Mouse (Mus musculus) mouse trophoblast stem cell (cell line): ENCODE data around the gene Trp53bp1.

Source experiments
- in situ Hi-C, 2 experiments: fragments of 300-500 bp; cut with MseI, MboI; formaldehyde crosslinking; loops; 2 replicates in 1 of 2; 3 replicates in 1 of 2; pipeline ENCODE4 v1.15.1; 2025

Gene Trp53bp1

GRCm38 (mm10) chr2:121249758-121250157 lies 21.4 kb downstream of the Trp53bp1 start:
- in situ Hi-C loops, result no loop called here

DNA sequence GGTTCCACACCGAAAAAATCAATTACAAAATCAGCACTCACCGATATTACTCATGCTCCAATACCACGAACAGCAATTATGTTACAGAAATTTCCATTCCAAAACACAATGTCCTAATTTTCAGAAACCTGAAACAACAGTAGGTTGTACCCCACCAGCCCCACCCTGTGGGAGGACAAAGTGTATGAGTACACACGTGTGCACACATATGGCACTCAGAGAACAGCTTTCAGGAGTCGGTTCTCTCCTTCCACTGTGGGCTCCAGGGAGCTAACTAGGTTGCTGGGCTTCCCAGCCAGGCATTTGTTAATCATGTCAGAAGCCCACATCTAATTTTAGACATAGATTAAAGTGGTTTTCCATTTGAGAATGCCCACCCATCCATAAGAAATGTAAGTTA lies 27.1 kb downstream of the Trp53bp1 start:
- in situ Hi-C loops, result no loop called here

DNA sequence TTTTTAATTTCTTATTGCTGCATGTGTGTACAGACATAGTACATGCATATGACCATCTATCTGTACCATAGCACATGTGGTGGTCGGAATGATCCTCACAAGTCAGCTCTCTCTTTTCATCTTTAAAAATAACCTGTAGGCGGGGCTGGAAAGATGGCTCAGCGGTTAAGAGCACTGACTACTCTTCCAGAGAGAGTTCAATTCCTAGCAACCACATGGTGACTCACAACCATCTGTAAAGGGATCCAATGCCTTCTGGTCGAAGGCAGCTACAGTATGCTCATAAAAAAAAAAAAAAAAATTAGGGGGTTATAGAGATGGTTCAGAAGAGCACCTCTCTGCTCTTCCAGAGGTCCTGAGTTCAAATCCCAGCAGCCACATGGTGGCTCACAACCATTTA lies 31.8 kb downstream of the Trp53bp1 start:
- in situ Hi-C loops, result no loop called here

- in situ Hi-C loops, result no loop called here
These were observed 35.6 kb downstream of the Trp53bp1 start for GRCm38 (mm10) chr2:121235460-121236072.

- in situ Hi-C loops, result no loop called here
These were observed 43.1 kb downstream of the Trp53bp1 start for GRCm38 (mm10) chr2:121228135-121228534.

GRCm38 (mm10) chr2:121223010-121223409 lies 48.2 kb downstream of the Trp53bp1 start:
- in situ Hi-C loops, result no loop called here

DNA sequence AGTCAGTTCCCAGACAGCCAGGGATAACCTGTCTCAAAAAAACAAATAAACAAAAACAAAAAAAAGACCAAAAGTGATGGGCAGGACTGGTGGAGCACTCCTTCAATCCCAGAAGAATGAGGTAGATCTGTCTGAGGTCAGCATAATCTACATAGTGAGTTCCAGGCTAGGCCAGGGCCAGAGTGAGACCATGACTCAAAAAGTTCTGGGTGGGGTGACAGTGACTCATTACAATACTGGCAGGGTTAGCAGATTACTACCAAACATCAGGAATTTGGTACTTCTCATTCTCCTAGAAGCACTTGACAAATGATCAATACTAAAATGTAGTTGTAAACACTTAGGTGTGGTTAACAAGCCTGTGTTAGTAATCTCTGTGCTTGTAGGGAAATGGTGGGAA lies 51.2 kb downstream of the Trp53bp1 start:
- in situ Hi-C loops, result no loop called here

- in situ Hi-C loops, result no loop called here
These were observed 52.0 kb downstream of the Trp53bp1 start for GRCm38 (mm10) chr2:121219177-121219576.

DNA sequence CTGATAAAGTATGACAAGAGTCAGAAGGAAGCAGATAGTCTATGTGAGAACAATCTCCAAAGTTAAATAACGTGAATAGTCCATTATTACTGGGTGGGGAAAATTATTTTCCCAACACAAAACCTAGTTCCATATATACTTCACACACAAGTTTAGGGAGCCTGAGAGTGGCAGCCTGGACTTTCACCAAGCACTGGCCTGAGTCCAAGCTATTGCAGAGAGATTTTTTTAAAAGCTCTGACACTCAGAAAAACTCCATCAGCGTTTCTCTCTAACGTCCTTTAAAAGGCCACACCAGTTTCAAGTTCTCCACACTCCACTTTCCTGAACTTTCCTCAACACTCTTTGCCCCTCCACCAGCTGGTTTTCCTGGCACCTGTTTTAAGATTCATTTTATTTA lies 56.7 kb downstream of the Trp53bp1 start:
- in situ Hi-C loops, result no loop called here

DNA sequence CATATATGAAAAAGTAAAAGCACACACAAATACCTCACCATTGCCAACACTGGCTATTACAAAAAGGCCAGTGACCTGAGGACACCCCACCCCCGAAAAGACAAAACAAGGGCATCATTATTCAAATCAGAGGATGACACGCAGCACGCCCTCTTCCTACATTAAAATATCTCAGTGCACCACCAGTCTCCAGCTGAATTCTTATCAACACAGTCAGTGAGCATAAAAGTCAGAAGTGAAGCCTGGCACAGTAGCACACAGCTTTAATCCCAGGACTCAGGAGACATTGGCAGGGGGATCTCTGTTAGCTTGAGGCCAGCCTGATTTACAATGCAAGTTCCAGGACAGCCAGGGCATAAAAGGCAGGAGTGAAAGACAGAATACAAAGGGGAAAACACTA lies 64.7 kb downstream of the Trp53bp1 start:
- in situ Hi-C loops, result no loop called here

GRCm38 (mm10) chr2:121204276-121204675 lies 66.9 kb downstream of the Trp53bp1 start:
- in situ Hi-C loops, result no loop called here

- in situ Hi-C loops, result no loop called here
These were observed 75.7 kb downstream of the Trp53bp1 start for GRCm38 (mm10) chr2:121195466-121195865.

DNA sequence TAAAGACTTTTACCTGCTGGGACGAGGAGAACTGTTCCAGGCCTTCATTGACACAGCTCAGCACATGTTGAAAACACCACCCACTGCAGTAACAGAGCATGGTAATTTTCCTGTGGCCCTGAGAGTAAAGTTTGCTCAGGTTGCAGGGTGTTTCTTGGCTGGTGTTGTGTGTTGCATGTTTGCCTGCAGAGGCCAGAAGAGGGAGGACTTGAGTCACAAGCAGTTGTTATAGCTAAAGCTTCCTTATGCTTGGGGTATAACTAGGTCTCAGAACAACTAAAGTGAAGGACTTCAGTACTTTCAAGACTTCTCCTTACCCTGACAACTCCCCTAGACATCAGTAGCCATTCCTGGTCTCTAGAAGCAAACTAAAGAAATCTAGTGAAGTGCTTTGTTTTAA lies 82.7 kb downstream of the Trp53bp1 start:
- in situ Hi-C loops, result no loop called here

DNA sequence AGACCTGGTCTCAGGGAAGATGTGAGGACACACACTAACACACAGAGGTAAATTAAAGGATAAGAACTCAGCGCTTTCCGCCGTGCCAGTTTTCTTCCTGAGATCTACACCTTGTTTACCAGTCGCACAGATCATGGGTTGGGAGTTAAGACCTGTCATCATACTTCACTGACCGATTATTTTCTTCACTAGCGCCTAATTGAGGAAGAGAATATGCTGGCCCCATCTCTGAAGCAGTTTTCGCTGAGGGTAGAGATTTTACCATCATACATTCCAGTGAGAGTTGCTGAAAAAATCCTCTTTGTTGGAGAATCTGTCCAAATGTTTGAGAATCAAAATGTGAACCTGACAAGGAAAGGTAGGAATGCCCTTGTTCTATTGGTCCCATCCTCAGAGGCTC lies 87.1 kb downstream of the Trp53bp1 start:
- in situ Hi-C loops, result no loop called here

DNA sequence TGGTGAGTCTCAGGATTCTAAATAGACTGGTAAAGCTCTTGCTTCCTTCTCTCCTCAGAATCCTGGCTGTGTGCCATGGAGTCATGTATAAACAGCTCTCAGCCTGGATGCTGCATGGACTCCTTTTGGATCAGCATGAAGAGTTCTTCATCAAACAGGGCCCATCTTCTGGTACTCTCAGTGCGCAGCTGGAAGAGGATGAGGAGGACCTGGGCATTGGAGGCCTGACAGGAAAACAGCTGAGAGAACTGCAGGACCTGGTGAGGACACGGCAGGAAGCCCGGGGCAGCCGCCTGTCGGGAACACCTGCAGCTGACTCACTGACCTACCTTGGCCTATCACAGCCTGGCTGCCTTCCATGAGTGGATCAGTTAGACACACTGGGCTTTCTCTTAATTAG lies 87.8 kb downstream of the Trp53bp1 start:
- in situ Hi-C loops, result no loop called here

DNA sequence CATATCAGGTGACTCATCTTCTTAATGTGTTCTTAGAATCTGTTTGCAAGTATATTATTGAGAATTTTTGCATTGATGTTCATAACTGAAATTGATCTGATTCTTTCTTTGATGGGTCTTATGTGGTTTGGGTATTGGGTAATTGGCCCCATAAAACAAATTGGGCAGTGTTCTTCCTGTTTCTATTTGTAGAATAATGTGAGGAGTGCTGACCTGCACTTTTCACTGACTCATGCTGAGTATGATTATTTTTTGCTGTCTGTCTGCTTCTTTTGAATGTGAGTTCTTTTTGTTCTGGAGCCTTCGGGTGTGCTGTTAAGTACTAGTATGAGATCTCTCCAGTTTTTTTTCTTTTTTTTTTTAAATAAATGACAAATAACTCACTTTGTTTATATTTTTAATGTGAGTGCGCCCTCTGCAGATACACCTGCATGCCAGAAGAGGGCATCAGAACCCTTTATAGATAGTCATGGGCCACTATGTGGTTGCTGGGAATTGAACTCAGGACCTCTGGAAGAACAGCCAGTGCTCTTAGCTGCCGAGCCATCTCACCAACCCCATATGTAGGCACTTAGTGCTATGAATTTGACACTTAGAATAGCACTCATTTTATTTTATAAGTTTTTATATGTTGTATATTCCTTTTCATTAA lies 92.3 kb downstream of the Trp53bp1 start:
- in situ Hi-C loops, result no loop called here

DNA sequence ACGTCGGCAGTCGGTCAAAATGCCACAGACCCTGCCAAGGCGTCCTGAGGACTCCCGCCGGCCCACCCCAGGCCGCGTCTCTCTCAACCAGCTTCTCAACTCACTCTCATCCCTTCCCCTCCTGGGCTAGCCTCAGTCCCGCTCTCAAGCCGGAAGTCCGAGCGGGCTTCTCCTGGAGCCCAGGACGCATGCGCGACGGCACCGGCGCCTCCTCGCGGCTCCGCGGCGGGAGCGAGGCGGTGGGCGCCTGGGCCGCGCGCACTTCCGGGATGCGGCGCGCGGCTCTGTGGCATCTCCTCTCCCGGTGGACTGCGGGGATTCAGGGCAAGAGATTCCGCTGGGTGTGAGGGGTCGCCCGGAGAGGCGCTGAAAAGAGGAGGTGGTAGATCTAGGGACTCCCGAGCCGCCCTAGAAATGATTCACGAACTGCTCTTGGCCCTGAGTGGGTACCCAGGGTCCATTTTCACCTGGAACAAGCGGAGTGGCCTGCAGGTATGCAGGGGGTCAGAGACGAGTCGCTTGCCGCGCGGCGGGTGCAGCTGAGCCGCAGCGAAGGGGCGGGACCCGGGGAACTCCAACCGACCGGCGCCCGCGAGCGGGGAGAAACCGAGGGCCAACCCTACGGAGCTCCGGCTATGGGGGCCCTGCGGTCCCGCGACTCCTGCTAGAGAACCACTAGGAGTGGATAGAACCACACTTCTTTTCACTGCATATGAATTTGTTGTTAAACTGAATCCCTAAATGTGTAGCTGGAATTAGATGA lies 100.0 kb downstream of the Trp53bp1 start, which contains the start of gene Zscan29:
Zscan29 (minus strand) TSS at position 146 of the 763 bp plus-strand sequence.
- in situ Hi-C loops, result no loop called here

DNA sequence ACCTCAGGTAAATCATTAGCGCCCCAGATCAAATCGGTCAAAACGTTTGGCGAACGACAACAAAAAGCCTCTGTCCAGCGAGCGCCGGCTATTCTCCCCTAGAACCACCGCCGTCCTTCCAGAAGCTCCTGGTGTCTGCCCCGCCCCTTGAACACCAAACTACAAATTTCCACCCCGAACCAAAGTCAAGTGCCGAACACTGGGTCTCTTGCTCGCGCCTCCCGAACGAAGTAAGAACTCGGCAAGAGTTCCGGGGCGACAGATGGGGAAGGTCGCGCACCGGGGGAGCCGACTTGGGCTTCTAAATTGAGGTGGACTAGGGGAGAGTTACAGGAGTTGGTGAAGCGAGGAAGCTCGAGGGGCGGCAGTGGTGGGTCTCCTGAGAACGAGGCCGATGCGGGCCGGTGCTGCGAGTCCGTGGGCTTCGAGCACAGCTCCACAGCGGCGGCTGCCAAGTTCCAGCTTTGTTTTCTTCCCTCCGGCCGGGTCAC lies 100.7 kb downstream of the Trp53bp1 start, which contains the start of gene Tubgcp4:
Tubgcp4 (plus strand) TSS at position 174 of the 491 bp plus-strand sequence.
- in situ Hi-C loops, result no loop called here

DNA sequence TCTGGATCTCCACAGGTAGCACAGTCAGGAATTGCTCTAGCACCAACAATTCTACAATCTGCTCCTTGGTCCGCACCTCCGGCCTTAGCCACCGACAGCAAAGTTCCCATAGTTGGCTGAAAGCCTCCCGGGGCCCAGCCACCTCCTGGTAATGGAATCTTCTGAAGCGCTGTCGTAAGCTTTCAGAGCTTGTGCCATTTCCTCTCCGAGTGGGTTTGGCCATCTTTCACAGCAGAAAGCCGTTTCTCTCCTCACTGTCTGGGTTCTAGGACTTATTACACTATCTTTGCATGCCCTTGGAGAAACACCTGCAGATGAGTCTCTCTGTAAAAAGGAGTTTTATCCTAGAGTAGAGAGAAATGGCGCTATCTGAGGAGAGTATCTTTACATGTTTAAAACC lies 101.3 kb downstream of the Trp53bp1 start:
- in situ Hi-C loops, result no loop called here

DNA sequence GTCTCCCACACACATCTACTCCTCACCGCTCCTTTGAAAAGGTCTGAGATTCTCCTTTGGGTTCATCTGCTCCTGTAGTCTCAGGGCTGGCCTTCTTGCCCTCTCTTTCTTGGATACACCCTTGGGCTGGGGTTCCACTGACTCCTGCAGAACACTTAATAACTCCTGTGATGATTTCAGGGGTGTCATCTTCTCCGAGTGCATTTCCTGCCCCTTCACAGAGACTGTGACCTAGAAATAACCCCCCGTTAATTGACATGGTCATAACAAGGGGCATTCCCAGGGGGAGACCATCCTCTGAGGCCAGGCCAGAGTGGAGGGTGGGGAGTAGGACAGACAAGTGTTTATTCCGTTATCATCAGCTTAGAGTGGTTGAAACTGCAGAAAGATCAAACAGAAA lies 102.0 kb downstream of the Trp53bp1 start:
- in situ Hi-C loops, result no loop called here

GRCm38 (mm10) chr2:121153100-121153499 lies 118.1 kb downstream of the Trp53bp1 start:
- in situ Hi-C loops, result no loop called here

DNA sequence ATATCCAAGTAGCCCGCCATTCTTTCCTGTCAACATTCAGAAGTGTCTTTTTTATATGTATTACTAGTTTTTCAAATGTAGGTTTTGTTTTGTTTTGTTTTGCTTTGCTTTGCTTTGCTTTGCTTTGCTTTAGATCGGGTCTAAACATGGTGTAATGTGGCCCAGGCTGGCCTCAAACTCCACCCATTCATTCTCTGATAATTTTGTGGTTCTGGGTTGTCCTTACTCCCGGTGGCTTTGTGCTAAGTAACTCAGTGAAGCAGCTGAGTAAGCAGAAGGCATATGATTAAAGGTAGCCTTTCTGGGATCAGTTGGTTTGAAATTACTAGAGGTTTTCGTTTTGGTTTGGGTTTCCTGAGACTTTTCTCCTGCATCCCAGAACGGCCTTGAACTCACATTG lies 121.5 kb downstream of the Trp53bp1 start:
- in situ Hi-C loops, result no loop called here
